8 mouse cellular contexts compared by ENCODE assay signal in the genomic region with DNA sequence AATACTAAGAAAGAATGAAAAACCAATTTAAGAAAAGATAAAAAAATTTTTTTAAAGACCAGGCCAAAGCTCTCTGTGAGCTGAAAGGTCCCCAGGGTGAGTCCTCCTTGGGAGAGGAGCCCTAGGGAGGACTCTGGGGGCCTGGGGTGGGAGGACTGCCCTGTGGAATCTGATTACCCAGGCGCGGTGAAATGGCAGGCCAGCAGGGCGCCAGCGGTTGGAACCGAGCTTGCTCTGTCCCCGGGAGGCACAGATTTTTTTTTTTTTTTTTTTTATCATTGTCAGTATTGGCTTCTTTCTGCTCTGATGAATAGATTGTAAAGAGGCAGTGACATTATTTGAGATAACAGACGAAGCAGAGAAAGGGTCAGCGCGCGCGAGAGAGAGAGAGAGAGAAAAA. TPM values are rescaled to one million over a fixed set of nuclear protein-coding genes. Genes with fewer than 3 reads are reported as not detected.
DNase-seq lines count a peak whose midpoint lies in the region; ATAC-seq and TF ChIP-seq lines count a peak whose summit lies in the region.

No protein-coding gene starts in this region.

- peak overlapping the region; percentile 35 for H3K4me3 ChIP-seq in kidney, embryonic 15.5 days (replicated peaks)
- H3K4me3 ChIP-seq in kidney, adult 2 months (ENCODE audit: insufficient read depth, low read depth, low read length) = no peak overlapping the region
- H3K4me3 ChIP-seq in forebrain, embryonic 10.5 days = peak overlapping the region; percentile 38
- peak overlapping the region; percentile 21 for H3K4me3 ChIP-seq in intestine, embryonic 15.5 days (replicated peaks)
- H3K4me3 ChIP-seq in midbrain, embryonic 16.5 days (ENCODE audit: low read depth, low read length) = peak overlapping the region; percentile 28

- peak overlapping the region; percentile 87 for H3K27ac ChIP-seq in kidney, embryonic 15.5 days
- H3K27ac ChIP-seq in kidney, adult 2 months (ENCODE audit: insufficient read depth, low read depth, low read length) = no peak overlapping the region
- peak overlapping the region; percentile 86 for H3K27ac ChIP-seq in forebrain, embryonic 10.5 days
- peak overlapping the region; percentile 81 for H3K27ac ChIP-seq in intestine, embryonic 15.5 days
- H3K27ac ChIP-seq in midbrain, embryonic 16.5 days (ENCODE audit: low read length) = peak overlapping the region; percentile 83

- H3K27me3 ChIP-seq in kidney, embryonic 15.5 days = no peaks in the 10 kb centered on the region
- H3K27me3 ChIP-seq in kidney, adult 2 months (replicated peaks; ENCODE audit: control insufficient read depth, insufficient read depth, low read length) = no peaks in the 10 kb centered on the region
- H3K27me3 ChIP-seq in forebrain, embryonic 10.5 days (ENCODE audit: poor library complexity, severe bottlenecking) = peaks cover 60% of the 10 kb centered on the region
- no peaks in the 10 kb centered on the region for H3K27me3 ChIP-seq in intestine, embryonic 15.5 days (replicated peaks)
- H3K27me3 ChIP-seq in midbrain, embryonic 16.5 days (ENCODE audit: control insufficient read depth, insufficient read depth, low read depth, low read length) = no peaks in the 10 kb centered on the region

- peaks cover 42% of the 10 kb centered on the region for H3K4me1 ChIP-seq in kidney, embryonic 15.5 days
- 0 out of 2 replicates have a peak, but pooled peaks cover 3% of the 10 kb centered on the region for H3K4me1 ChIP-seq in kidney, adult 2 months (ENCODE audit: control insufficient read depth, insufficient read depth, low read length)
- H3K4me1 ChIP-seq in forebrain, embryonic 10.5 days = peaks cover 83% of the 10 kb centered on the region
- peaks cover 28% of the 10 kb centered on the region for H3K4me1 ChIP-seq in intestine, embryonic 15.5 days (replicated peaks)
- peaks cover 26% of the 10 kb centered on the region for H3K4me1 ChIP-seq in midbrain, embryonic 16.5 days (ENCODE audit: control insufficient read depth, insufficient read depth, low read length)

- 2% methylated on average over 11 of the region's 11 CpGs for WGBS in kidney, embryonic 15.5 days
- 12% methylated on average over 11 of the region's 11 CpGs for WGBS in kidney, adult 2 months
- WGBS in forebrain, embryonic 10.5 days = 0% methylated on average over 11 of the region's 11 CpGs
- WGBS in intestine, embryonic 15.5 days = 4% methylated on average over 11 of the region's 11 CpGs
- WGBS in midbrain, embryonic 16.5 days = under 1% methylated on average over 11 of the region's 11 CpGs

- H3K9me3 ChIP-seq in kidney, embryonic 15.5 days (replicated peaks) = no peaks in the 10 kb centered on the region
- peaks cover 2% of the 10 kb centered on the region; the same call in 1 of the 2 replicates for H3K9me3 ChIP-seq in forebrain, embryonic 10.5 days
- H3K9me3 ChIP-seq in intestine, embryonic 15.5 days = no peaks in the 10 kb centered on the region
- no peaks in the 10 kb centered on the region for H3K9me3 ChIP-seq in midbrain, embryonic 16.5 days (replicated peaks; ENCODE audit: control insufficient read depth, low read length, poor library complexity, severe bottlenecking)

- ATAC-seq in kidney, embryonic 15.5 days (replicated peaks; ENCODE audit: low FRiP score) = 0 out of 2 replicates have a peak, but pooled peaks have one; percentile 59
- ATAC-seq in intestine, embryonic 15.5 days = peak; percentile 54
- peak; percentile 59 for ATAC-seq in midbrain, embryonic 16.5 days
- no peak for ATAC-seq in CD4-positive, CD25-positive, alpha-beta regulatory T cell, adult 4 months

- TF ChIP-seq POLR2A in kidney, adult 2 months (IDR thresholded peaks at IDR 0.05; ENCODE audit: low read depth, low read length) = no peak

- H3K9ac ChIP-seq in kidney, embryonic 15.5 days = 0 out of 2 replicates have a peak overlapping the region, but pooled peaks have one; percentile 30
- H3K9ac ChIP-seq in intestine, embryonic 15.5 days = 0 out of 2 replicates have a peak overlapping the region, but pooled peaks have one; percentile 18
- peak overlapping the region; percentile 62 for H3K9ac ChIP-seq in midbrain, embryonic 16.5 days (ENCODE audit: low read depth, low read length)

- peak overlapping the region; percentile 62 for H3K4me2 ChIP-seq in kidney, embryonic 15.5 days
- peak overlapping the region; percentile 59 for H3K4me2 ChIP-seq in intestine, embryonic 15.5 days (replicated peaks)
- peak overlapping the region; percentile 56 for H3K4me2 ChIP-seq in midbrain, embryonic 16.5 days (ENCODE audit: low read length)

- no peak for DNase-seq in kidney, adult 2 months
- DNase-seq in forebrain, embryonic 10.5 days (ENCODE audit: extremely low spot score, low spot score) = no peak
- no peak for DNase-seq in gastrocnemius, postnatal 10 days
- DNase-seq in cerebellum, adult 8-10 months = no peak

- no peak for TF ChIP-seq CTCF in kidney, adult 2 months (conservative IDR thresholded peaks at IDR 0.05; ENCODE audit: insufficient read depth, insufficient read length, low read depth, low read length)

- H3K36me3 ChIP-seq in kidney, embryonic 15.5 days = no peaks in the 10 kb centered on the region
- H3K36me3 ChIP-seq in kidney, adult 2 months (ENCODE audit: control insufficient read depth, insufficient read depth, low read length) = no peaks in the 10 kb centered on the region
- no peaks in the 10 kb centered on the region for H3K36me3 ChIP-seq in forebrain, embryonic 10.5 days (replicated peaks)
- H3K36me3 ChIP-seq in intestine, embryonic 15.5 days = no peaks in the 10 kb centered on the region
- H3K36me3 ChIP-seq in midbrain, embryonic 16.5 days (ENCODE audit: control insufficient read depth, insufficient read depth, low read length) = no peaks in the 10 kb centered on the region

RNA-seq across cellular contexts. Expression of a gene that starts 22.9 kb away (rescaled TPM):
- 40.2 and 42.8 TPM in 2 replicates for polyA plus RNA-seq in kidney, embryonic 15.5 days (2015; fragmentation: Nextera tagmentation; extraction: Ambion mirVana)
- 25.2 and 27.0 TPM in 2 replicates for polyA plus RNA-seq in kidney, adult 2 months (2012; rRNA removed)
- 55.5 and 62.0 TPM in 2 replicates for polyA plus RNA-seq in forebrain, embryonic 10.5 days (2016; fragmentation: Nextera tagmentation; extraction: Ambion mirVana)
- 59.8 and 63.5 TPM in 2 replicates for polyA plus RNA-seq in intestine, embryonic 15.5 days (2015; fragmentation: Nextera tagmentation; extraction: Ambion mirVana)
- 72.6 and 77.0 TPM in 2 replicates for polyA plus RNA-seq in midbrain, embryonic 16.5 days (2015; fragmentation: Nextera tagmentation; extraction: Ambion mirVana)
- total RNA-seq in gastrocnemius, postnatal 10 days (2021) = 10 to 100 TPM; 13.8 to 15.1 TPM
- polyA plus RNA-seq in CD4-positive, CD25-positive, alpha-beta regulatory T cell, adult 4 months (2017; shearing (Covaris generic)) = 10 to 100 TPM; 11.2 to 17.5 TPM

RNA-seq across cellular contexts. Expression of a gene that starts 23.2 kb away (rescaled TPM):
- 30.5 and 33.4 TPM in 2 replicates for polyA plus RNA-seq in kidney, embryonic 15.5 days (2015; fragmentation: Nextera tagmentation; extraction: Ambion mirVana)
- polyA plus RNA-seq in kidney, adult 2 months (2012; rRNA removed) = 16.9 and 18.7 TPM in 2 replicates
- 31.0 and 32.4 TPM in 2 replicates for polyA plus RNA-seq in forebrain, embryonic 10.5 days (2016; fragmentation: Nextera tagmentation; extraction: Ambion mirVana)
- 31.5 and 33.7 TPM in 2 replicates for polyA plus RNA-seq in intestine, embryonic 15.5 days (2015; fragmentation: Nextera tagmentation; extraction: Ambion mirVana)
- polyA plus RNA-seq in midbrain, embryonic 16.5 days (2015; fragmentation: Nextera tagmentation; extraction: Ambion mirVana) = 35.9 and 38.7 TPM in 2 replicates
- total RNA-seq in gastrocnemius, postnatal 10 days (2021) = 10 to 100 TPM; 10.4 to 11.0 TPM
- 1 to 10 TPM; 5.0 to 7.4 TPM for polyA plus RNA-seq in CD4-positive, CD25-positive, alpha-beta regulatory T cell, adult 4 months (2017; shearing (Covaris generic))
